Mouse (Mus musculus) cerebellum, adult 2 months (tissue): Measurements from ENCODE around the gene Snip1.

ENCODE experiments used
- CTCF ChIP-seq: fragments of 200-500 bp; IDR thresholded peaks from 2 replicates; pipeline ENCODE4 v1.5.1; 2011; ENCODE audit warnings: low read depth, mild to moderate bottlenecking, control low read depth, low read length, moderate library complexity, borderline replicate concordance; ENCODE audit not compliant: insufficient read depth
- POLR2A ChIP-seq: fragments of 200-500 bp; IDR thresholded peaks from 2 replicates; pipeline ENCODE4 v1.6.1; 2011; ENCODE audit warnings: low read length, control low read depth, borderline replicate concordance; ENCODE audit not compliant: insufficient read depth

DNA sequence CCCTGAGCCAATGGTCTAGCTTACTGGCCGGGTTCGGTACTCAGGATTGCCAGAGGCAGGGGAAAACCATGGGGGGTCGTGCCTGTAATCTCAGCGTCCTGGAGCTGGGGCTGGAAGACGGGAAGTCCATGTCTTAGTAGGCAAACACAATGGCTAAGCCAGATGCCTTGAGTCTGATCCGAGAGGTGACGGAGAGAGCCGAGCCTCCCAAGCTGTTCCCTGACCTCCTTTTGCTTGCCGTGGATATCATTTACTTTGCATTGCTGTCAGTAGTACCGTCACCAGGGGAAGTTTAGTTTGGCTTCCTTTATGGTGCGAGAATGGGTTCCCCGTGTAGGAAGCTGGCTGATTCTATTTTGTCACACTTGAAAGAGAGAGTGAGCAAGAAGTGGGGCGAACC is 34.9 kb downstream of the Snip1 start:
- TF ChIP-seq CTCF (no peak), POLR2A (no peak)
